ENCODE assay signal across 12 mouse cellular contexts in the genomic region with DNA sequence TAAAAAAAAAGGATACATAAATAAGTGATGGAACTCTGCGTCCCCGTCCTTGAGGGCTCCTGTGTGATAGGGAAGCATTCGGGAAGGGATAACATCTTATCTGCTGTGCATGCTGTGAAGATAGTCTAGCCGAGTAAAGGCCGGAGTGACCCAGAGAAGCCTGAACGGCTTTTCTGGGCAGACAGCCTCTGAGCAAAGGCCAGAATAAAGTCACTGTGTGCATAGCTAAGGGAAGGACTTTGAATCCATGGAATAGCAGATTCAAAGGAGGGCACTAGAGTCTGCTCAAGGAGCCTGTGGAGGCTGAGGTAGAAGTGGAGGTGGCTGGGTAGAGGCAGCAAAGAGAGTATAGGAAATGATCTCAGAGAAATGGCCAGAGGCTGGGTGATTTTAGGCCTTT. TPM values are rescaled to one million over a fixed set of nuclear protein-coding genes. Genes with fewer than 3 reads are reported as not detected.
DNase-seq lines count a peak whose midpoint lies in the region; ATAC-seq lines count a peak whose summit lies in the region.
"Had no signal": no experiment of that assay in that cellular context is flagged by ENCODE, and none has a peak within 500 bp of the region (broad histone marks: within the 10 kb centered on the region; RNA-seq: fewer than 3 reads in every experiment).

No protein-coding gene starts in this region.

- DNase-seq in heart, embryonic 10.5 days (ENCODE audit: low spot score), result no peak
- no peak for DNase-seq in heart, adult 11 months
- DNase-seq in kidney, postnatal 10 days, result no peak
- DNase-seq in frontal cortex, postnatal 25 days (ENCODE audit: low spot score in 2 of 2), result no peak
- no peak for DNase-seq in cerebellum, adult 11 months
- DNase-seq: adrenal gland, postnatal 10 days; cerebellum, adult 9-10 months; lung, postnatal 14 days; retina, postnatal 1 day had no signal

- peaks cover 17% of the 10 kb centered on the region for H3K4me1 ChIP-seq in heart, embryonic 10.5 days
- H3K4me1 ChIP-seq in kidney, embryonic 15.5 days, result peaks cover 36% of the 10 kb centered on the region
- H3K4me1 ChIP-seq in embryonic facial prominence, embryonic 13.5 days, result peaks cover 46% of the 10 kb centered on the region
- H3K4me1 ChIP-seq in limb, embryonic 13.5 days, result peaks cover 42% of the 10 kb centered on the region

- WGBS in heart, embryonic 10.5 days, result 53% methylated on average over 6 of the region's 6 CpGs
- WGBS in kidney, embryonic 15.5 days, result 76% methylated on average over 6 of the region's 6 CpGs
- 86% methylated on average over 6 of the region's 6 CpGs for WGBS in embryonic facial prominence, embryonic 13.5 days
- 84% methylated on average over 6 of the region's 6 CpGs for WGBS in limb, embryonic 13.5 days

- no peak overlapping the region for H3K4me3 ChIP-seq in heart, embryonic 10.5 days
- no peak overlapping the region for H3K4me3 ChIP-seq in kidney, embryonic 15.5 days (replicated peaks)
- no peak overlapping the region for H3K4me3 ChIP-seq in embryonic facial prominence, embryonic 13.5 days
- no peak overlapping the region for H3K4me3 ChIP-seq in limb, embryonic 13.5 days

- H3K9me3 ChIP-seq in heart, embryonic 10.5 days, result no peaks in the 10 kb centered on the region
- no peaks in the 10 kb centered on the region for H3K9me3 ChIP-seq in kidney, embryonic 15.5 days (replicated peaks)
- H3K9me3 ChIP-seq in embryonic facial prominence, embryonic 13.5 days, result no peaks in the 10 kb centered on the region
- H3K9me3 ChIP-seq in limb, embryonic 13.5 days, result no peaks in the 10 kb centered on the region

- 0 out of 2 replicates have a peak overlapping the region, but pooled peaks have one; percentile 60 for H3K27ac ChIP-seq in heart, embryonic 10.5 days
- peak overlapping the region; percentile 96 for H3K27ac ChIP-seq in kidney, embryonic 15.5 days
- peak overlapping the region; percentile 97 for H3K27ac ChIP-seq in embryonic facial prominence, embryonic 13.5 days
- peak overlapping the region; percentile 96 for H3K27ac ChIP-seq in limb, embryonic 13.5 days

- peaks cover 4% of the 10 kb centered on the region; the same call in 1 of the 2 replicates for H3K36me3 ChIP-seq in heart, embryonic 10.5 days
- H3K36me3 ChIP-seq in kidney, embryonic 15.5 days, result peaks cover 5% of the 10 kb centered on the region; the same call in 1 of the 2 replicates
- H3K36me3 ChIP-seq in embryonic facial prominence, embryonic 13.5 days, result peaks cover 11% of the 10 kb centered on the region
- H3K36me3 ChIP-seq in limb, embryonic 13.5 days, result peaks cover 19% of the 10 kb centered on the region

- no peaks in the 10 kb centered on the region for H3K27me3 ChIP-seq in heart, embryonic 10.5 days (ENCODE audit: insufficient read depth, poor library complexity, severe bottlenecking)
- no peaks in the 10 kb centered on the region for H3K27me3 ChIP-seq in kidney, embryonic 15.5 days
- no peaks in the 10 kb centered on the region for H3K27me3 ChIP-seq in embryonic facial prominence, embryonic 13.5 days
- H3K27me3 ChIP-seq in limb, embryonic 13.5 days, result no peaks in the 10 kb centered on the region

- H3K4me2 ChIP-seq in kidney, embryonic 15.5 days, result no peak overlapping the region
- peak overlapping the region; percentile 32; the same call in 1 of the 2 replicates for H3K4me2 ChIP-seq in embryonic facial prominence, embryonic 13.5 days
- H3K4me2 ChIP-seq in limb, embryonic 13.5 days (replicated peaks), result peak overlapping the region; percentile 41; the same call in 1 of the 2 replicates

- no peak overlapping the region for H3K9ac ChIP-seq in kidney, embryonic 15.5 days
- no peak overlapping the region for H3K9ac ChIP-seq in embryonic facial prominence, embryonic 13.5 days
- H3K9ac ChIP-seq in limb, embryonic 13.5 days, result no peak overlapping the region

- ATAC-seq in kidney, embryonic 15.5 days (replicated peaks; ENCODE audit: low FRiP score), result no peak
- no peak for ATAC-seq in embryonic facial prominence, embryonic 13.5 days (ENCODE audit: insufficient number of reproducible peaks, insufficient read depth, low FRiP score, low TSS enrichment, low read depth)
- ATAC-seq in limb, embryonic 13.5 days (ENCODE audit: low FRiP score, low read depth), result no peak

RNA-seq across cellular contexts. Expression of gene Mapkbp1, which starts 22.3 kb away (rescaled TPM):
- polyA plus RNA-seq in heart, embryonic 10.5 days (2016; fragmentation: Nextera tagmentation; extraction: Ambion mirVana), result 1.8 and 2.8 TPM in 2 replicates
- 3.3 and 4.0 TPM in 2 replicates for polyA plus RNA-seq in kidney, embryonic 15.5 days (2015; fragmentation: Nextera tagmentation; extraction: Ambion mirVana)
- polyA plus RNA-seq in embryonic facial prominence, embryonic 13.5 days (2015; fragmentation: Nextera tagmentation; extraction: Ambion mirVana), result 5.5 and 5.7 TPM in 2 replicates
- 3.8 and 3.9 TPM in 2 replicates for polyA plus RNA-seq in limb, embryonic 13.5 days (2015; fragmentation: Nextera tagmentation; extraction: Ambion mirVana)

RNA-seq across cellular contexts. Expression of gene Jmjd7, which starts 32.4 kb away (rescaled TPM):
- polyA plus RNA-seq in heart, embryonic 10.5 days (2016; fragmentation: Nextera tagmentation; extraction: Ambion mirVana), result 16.8 and 17.6 TPM in 2 replicates
- polyA plus RNA-seq in kidney, embryonic 15.5 days (2015; fragmentation: Nextera tagmentation; extraction: Ambion mirVana), result 19.4 and 21.9 TPM in 2 replicates
- polyA plus RNA-seq in embryonic facial prominence, embryonic 13.5 days (2015; fragmentation: Nextera tagmentation; extraction: Ambion mirVana), result 20.4 and 24.3 TPM in 2 replicates
- 23.1 and 24.2 TPM in 2 replicates for polyA plus RNA-seq in limb, embryonic 13.5 days (2015; fragmentation: Nextera tagmentation; extraction: Ambion mirVana)

RNA-seq across cellular contexts. Expression of gene Gm28042, which starts 32.5 kb away (rescaled TPM):
- polyA plus RNA-seq in heart, embryonic 10.5 days (2016; fragmentation: Nextera tagmentation; extraction: Ambion mirVana), result 2.6 and 5.5 TPM in 2 replicates
- 2.9 and 3.3 TPM in 2 replicates for polyA plus RNA-seq in kidney, embryonic 15.5 days (2015; fragmentation: Nextera tagmentation; extraction: Ambion mirVana)
- polyA plus RNA-seq in embryonic facial prominence, embryonic 13.5 days (2015; fragmentation: Nextera tagmentation; extraction: Ambion mirVana), result 5.2 and 5.4 TPM in 2 replicates
- polyA plus RNA-seq in limb, embryonic 13.5 days (2015; fragmentation: Nextera tagmentation; extraction: Ambion mirVana), result 3.4 and 4.3 TPM in 2 replicates

RNA-seq across cellular contexts. Expression of gene Pla2g4b, which starts 38.4 kb away (rescaled TPM):
- polyA plus RNA-seq in heart, embryonic 10.5 days (2016; fragmentation: Nextera tagmentation; extraction: Ambion mirVana), result 2.6 TPM in 2 replicates
- polyA plus RNA-seq in kidney, embryonic 15.5 days (2015; fragmentation: Nextera tagmentation; extraction: Ambion mirVana), result 1.8 and 2.6 TPM in 2 replicates
- 1.8 and 2.6 TPM in 2 replicates for polyA plus RNA-seq in embryonic facial prominence, embryonic 13.5 days (2015; fragmentation: Nextera tagmentation; extraction: Ambion mirVana)
- 2.4 and 3.2 TPM in 2 replicates for polyA plus RNA-seq in limb, embryonic 13.5 days (2015; fragmentation: Nextera tagmentation; extraction: Ambion mirVana)
